Mouse (Mus musculus): Measurements from ENCODE around the gene Etv6. TPM values are rescaled to one million over a fixed set of nuclear protein-coding genes. Genes with fewer than 3 reads are reported as not detected.

Gene Etv6
- polyA plus RNA-seq, 1 experiment from 2014 or later: 6.8 TPM

DNA sequence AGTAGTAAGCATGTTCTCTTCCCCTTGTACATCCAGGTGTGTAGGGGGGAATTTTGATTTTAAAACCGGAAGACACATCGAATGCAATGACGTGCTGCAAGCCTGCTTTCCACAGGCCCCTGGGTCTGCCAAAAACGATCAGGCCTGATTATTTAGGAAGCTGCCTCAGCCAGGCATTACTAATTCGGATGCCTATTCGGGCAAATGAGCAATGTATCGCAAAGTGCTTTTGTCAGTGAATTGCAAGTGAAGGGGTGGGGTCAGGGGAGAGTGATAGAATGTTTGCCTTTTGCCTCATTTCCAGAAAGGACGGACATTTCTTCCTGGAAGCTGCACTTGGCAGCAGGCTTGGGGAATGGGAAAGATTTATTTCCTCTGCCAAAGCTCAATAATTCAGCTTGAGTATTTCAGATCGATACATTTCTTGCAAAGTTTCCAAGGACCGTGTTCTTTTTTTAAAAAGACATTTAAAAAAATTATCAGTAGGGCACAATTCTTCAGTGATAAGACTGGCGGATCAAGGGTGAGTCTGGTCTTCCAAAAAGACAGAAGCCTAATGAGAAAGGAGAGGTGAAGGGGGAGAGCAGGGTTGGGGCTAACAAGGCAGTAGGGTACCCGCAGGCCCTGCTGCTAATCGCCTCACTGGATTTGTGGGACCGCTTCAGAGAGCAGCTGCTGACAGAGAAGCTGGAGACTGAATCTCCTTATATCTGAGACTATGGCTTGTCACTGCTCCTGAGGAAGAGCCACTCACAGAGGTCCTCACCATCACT lies 172.9 kb downstream of the Etv6 start:
- Histone ChIP-seq H3K4me2 (replicated peaks) (peak overlapping the region; percentile 42), H3K9ac (replicated peaks) (peak overlapping the region; percentile 22; the same call in 1 of the 2 replicates)
- WGBS: 22% methylated on average over 14 of the region's 14 CpGs

GRCm38 (mm10) chr6:134210675-134211457 lies 175.4 kb downstream of the Etv6 start:
- no peaks in the 10 kb centered on the region for H3K36me3 ChIP-seq
- no peak overlapping the region for H3K27ac ChIP-seq (replicated peaks)
- 87% methylated on average over 13 of the region's 13 CpGs for WGBS
- H3K4me3 ChIP-seq: no peak overlapping the region
- no peak overlapping the region for H3K9ac ChIP-seq (replicated peaks)
- no peak for ATAC-seq (replicated peaks)
- H3K27me3 ChIP-seq: no peaks in the 10 kb centered on the region
- no peak overlapping the region for H3K4me2 ChIP-seq (replicated peaks)
- no peaks in the 10 kb centered on the region for H3K9me3 ChIP-seq
- H3K4me1 ChIP-seq: peaks cover 35% of the 10 kb centered on the region

More for the DNA sequence above, 172.9 kb downstream of the Etv6 start:
- Histone ChIP-seq H3K27me3 (no peaks in the 10 kb centered on the region), H3K36me3 (no peaks in the 10 kb centered on the region), H3K9me3 (no peaks in the 10 kb centered on the region), H3K4me3 (peak overlapping the region; percentile 17), H3K27ac (replicated peaks) (peak overlapping the region; percentile 91), H3K4me1 (peaks cover 35% of the 10 kb centered on the region)
- ATAC-seq (replicated peaks): peak; percentile 62; the same call in 1 of the 2 replicates

GRCm38 (mm10) chr6:134211458-134211776 lies 175.9 kb downstream of the Etv6 start:
- H3K27me3 ChIP-seq: no peaks in the 10 kb centered on the region
- ATAC-seq (replicated peaks): no peak
- no peaks in the 10 kb centered on the region for H3K36me3 ChIP-seq
- 86% methylated on average over 9 of the region's 9 CpGs for WGBS
- H3K4me3 ChIP-seq: no peak overlapping the region
- H3K27ac ChIP-seq (replicated peaks): no peak overlapping the region
- peaks cover 31% of the 10 kb centered on the region for H3K4me1 ChIP-seq
- no peak overlapping the region for H3K4me2 ChIP-seq (replicated peaks)
- H3K9ac ChIP-seq (replicated peaks): no peak overlapping the region
- no peaks in the 10 kb centered on the region for H3K9me3 ChIP-seq

GRCm38 (mm10) chr6:134217747-134218146 lies 182.2 kb downstream of the Etv6 start:
- H3K9me3 ChIP-seq: no peaks in the 10 kb centered on the region
- H3K4me3 ChIP-seq: no peak overlapping the region
- H3K9ac ChIP-seq (replicated peaks): no peak overlapping the region
- H3K36me3 ChIP-seq: no peaks in the 10 kb centered on the region
- H3K27me3 ChIP-seq: no peaks in the 10 kb centered on the region
- H3K4me1 ChIP-seq: peaks cover 29% of the 10 kb centered on the region
- ATAC-seq (replicated peaks): no peak
- WGBS: over 99% methylated on average over 6 of the region's 6 CpGs
- no peak overlapping the region for H3K4me2 ChIP-seq (replicated peaks)
- no peak overlapping the region for H3K27ac ChIP-seq (replicated peaks)

- Histone ChIP-seq H3K4me3 (no peak overlapping the region), H3K36me3 (no peaks in the 10 kb centered on the region), H3K9ac (replicated peaks) (no peak overlapping the region), H3K4me2 (replicated peaks) (no peak overlapping the region), H3K4me1 (peaks cover 29% of the 10 kb centered on the region), H3K27ac (replicated peaks) (peak overlapping the region; percentile 67), H3K9me3 (no peaks in the 10 kb centered on the region), H3K27me3 (no peaks in the 10 kb centered on the region)
- WGBS: 54% methylated on average over 3 of the region's 3 CpGs
- ATAC-seq (replicated peaks): no peak
These were observed 182.9 kb downstream of the Etv6 start for GRCm38 (mm10) chr6:134218441-134218840.

DNA sequence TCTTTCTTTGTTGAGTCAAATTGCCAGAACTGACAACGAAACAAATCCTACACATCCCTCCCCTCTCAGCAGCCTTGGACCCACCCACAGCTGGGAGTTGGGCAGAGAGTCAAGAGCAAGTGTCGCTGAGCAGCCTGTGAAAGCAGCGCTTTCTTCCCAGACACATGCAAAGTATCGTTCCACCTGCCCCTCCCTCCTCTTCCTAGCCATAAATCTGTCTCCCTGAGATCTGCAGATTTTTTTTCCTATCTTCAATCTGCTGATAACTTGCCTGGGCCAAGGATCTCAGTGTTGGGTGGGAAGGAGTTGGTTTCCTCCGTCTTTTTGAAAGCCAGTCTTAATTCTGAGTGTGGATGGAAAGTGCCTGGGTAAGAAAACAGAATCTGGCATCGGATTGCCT lies 183.9 kb downstream of the Etv6 start:
- peak; percentile 93 for ATAC-seq (replicated peaks)
- H3K9me3 ChIP-seq: no peaks in the 10 kb centered on the region
- 30% methylated on average over 6 of the region's 6 CpGs for WGBS
- no peak overlapping the region for H3K9ac ChIP-seq (replicated peaks)
- peaks cover 29% of the 10 kb centered on the region for H3K4me1 ChIP-seq
- H3K4me2 ChIP-seq (replicated peaks): 0 out of 2 replicates have a peak overlapping the region, but pooled peaks have one; percentile 14
- H3K4me3 ChIP-seq: no peak overlapping the region
- H3K27ac ChIP-seq (replicated peaks): peak overlapping the region; percentile 67
- no peaks in the 10 kb centered on the region for H3K27me3 ChIP-seq
- no peaks in the 10 kb centered on the region for H3K36me3 ChIP-seq

DNA sequence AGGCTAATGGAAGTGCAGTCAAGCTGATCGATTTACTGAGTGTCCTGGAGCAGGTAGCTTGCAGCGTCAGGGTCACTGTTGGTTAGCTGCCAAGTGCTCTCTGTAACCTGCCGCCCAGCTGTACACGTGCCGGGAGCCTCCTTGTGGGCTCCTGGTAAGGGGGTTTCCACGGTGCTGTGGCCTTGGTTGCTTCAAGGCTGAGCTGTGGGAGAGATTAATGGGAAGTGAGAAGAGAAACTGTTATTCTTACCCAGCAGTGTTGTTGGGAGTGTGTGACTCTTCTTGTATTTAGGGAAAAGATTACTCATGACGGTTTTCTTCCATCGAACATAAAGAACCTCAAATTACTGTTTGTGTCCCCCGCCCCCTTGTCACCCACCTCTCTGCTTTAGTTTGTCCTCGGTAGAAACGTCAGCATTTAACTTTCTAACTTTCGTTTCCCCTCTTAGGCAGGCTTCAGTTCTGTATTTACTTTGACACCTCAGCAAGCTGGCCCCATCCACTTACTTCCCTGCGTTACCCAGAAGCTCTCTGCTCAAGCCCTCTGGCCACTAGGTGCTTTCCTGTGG lies 184.8 kb downstream of the Etv6 start:
- no peak for ATAC-seq (replicated peaks)
- no peak overlapping the region for H3K9ac ChIP-seq (replicated peaks)
- 0 out of 2 replicates have a peak overlapping the region, but pooled peaks have one; percentile 67 for H3K27ac ChIP-seq (replicated peaks)
- H3K36me3 ChIP-seq: no peaks in the 10 kb centered on the region
- no peaks in the 10 kb centered on the region for H3K27me3 ChIP-seq
- H3K4me3 ChIP-seq: no peak overlapping the region
- H3K4me1 ChIP-seq: peaks cover 29% of the 10 kb centered on the region
- H3K9me3 ChIP-seq: no peaks in the 10 kb centered on the region
- WGBS: 73% methylated on average over 13 of the region's 13 CpGs
- H3K4me2 ChIP-seq (replicated peaks): no peak overlapping the region

- Histone ChIP-seq H3K9me3 (no peaks in the 10 kb centered on the region), H3K9ac (replicated peaks) (no peak overlapping the region), H3K4me2 (replicated peaks) (no peak overlapping the region), H3K36me3 (no peaks in the 10 kb centered on the region), H3K27ac (replicated peaks) (no peak overlapping the region), H3K4me1 (peaks cover 29% of the 10 kb centered on the region), H3K4me3 (no peak overlapping the region), H3K27me3 (no peaks in the 10 kb centered on the region)
- ATAC-seq (replicated peaks): no peak
- 19% methylated on average over 8 of the region's 8 CpGs for WGBS
These were observed 186.9 kb downstream of the Etv6 start for GRCm38 (mm10) chr6:134222248-134222929.

GRCm38 (mm10) chr6:134225564-134225963 lies 190.1 kb downstream of the Etv6 start:
- no peak overlapping the region for H3K4me2 ChIP-seq (replicated peaks)
- H3K4me1 ChIP-seq: peaks cover 4% of the 10 kb centered on the region; the same call in 1 of the 2 replicates
- H3K9me3 ChIP-seq: no peaks in the 10 kb centered on the region
- H3K27ac ChIP-seq (replicated peaks): no peak overlapping the region
- H3K36me3 ChIP-seq: no peaks in the 10 kb centered on the region
- no peaks in the 10 kb centered on the region for H3K27me3 ChIP-seq
- no peak for ATAC-seq (replicated peaks)
- no peak overlapping the region for H3K4me3 ChIP-seq
- WGBS: 92% methylated on average over 11 of the region's 11 CpGs
- no peak overlapping the region for H3K9ac ChIP-seq (replicated peaks)

- no peak for ATAC-seq (replicated peaks)
- no peaks in the 10 kb centered on the region for H3K27me3 ChIP-seq
- H3K4me3 ChIP-seq: no peak overlapping the region
- no peaks in the 10 kb centered on the region; the same call in 1 of the 2 replicates for H3K4me1 ChIP-seq
- H3K27ac ChIP-seq (replicated peaks): no peak overlapping the region
- no peak overlapping the region for H3K9ac ChIP-seq (replicated peaks)
- no peaks in the 10 kb centered on the region for H3K36me3 ChIP-seq
- 84% methylated on average over 8 of the region's 8 CpGs for WGBS
- H3K9me3 ChIP-seq: no peaks in the 10 kb centered on the region
- H3K4me2 ChIP-seq (replicated peaks): no peak overlapping the region
These were observed 191.1 kb downstream of the Etv6 start for GRCm38 (mm10) chr6:134226349-134227169.

- Histone ChIP-seq H3K9me3 (no peaks in the 10 kb centered on the region), H3K4me3 (no peak overlapping the region), H3K36me3 (no peaks in the 10 kb centered on the region), H3K4me1 (no peaks in the 10 kb centered on the region), H3K27ac (replicated peaks) (no peak overlapping the region), H3K27me3 (no peaks in the 10 kb centered on the region), H3K4me2 (replicated peaks) (no peak overlapping the region), H3K9ac (replicated peaks) (no peak overlapping the region)
- ATAC-seq (replicated peaks): no peak
- WGBS: 58% methylated on average over 4 of the region's 4 CpGs
These were observed 200.8 kb downstream of the Etv6 start for GRCm38 (mm10) chr6:134236311-134236710.

Measured in forebrain, embryonic 15.5 days (tissue).